Mouse (Mus musculus): Measurements from ENCODE around the gene Kctd17. TPM values are rescaled to one million over a fixed set of nuclear protein-coding genes. Genes with fewer than 3 reads are reported as not detected.
A peak's percentile ranks its signal among the peaks of the same experiment; 100 is the strongest.

Kctd17 gene
- total and polyA plus RNA-seq, 3 experiments = 0.04 to 0.05 TPM; not detected in 1

GRCm38 (mm10) chr15:78431541-78432121 is 3.3 kb downstream of the Kctd17 start:
- Histone ChIP-seq H3K36me3 (replicated peaks) (no peaks in the 10 kb centered on the region), H3K9me3 (replicated peaks) (no peaks in the 10 kb centered on the region), H3K27me3 (ENCODE audit: insufficient read depth, low read length) (peaks cover 97% of the 10 kb centered on the region), H3K4me3 (ENCODE audit: low read depth, low read length) (no peak overlapping the region), H3K4me1 (ENCODE audit: insufficient read depth, low read depth, low read length) (peaks cover 19% of the 10 kb centered on the region)
- TF ChIP-seq CTCF (IDR thresholded peaks at IDR 0.05; ENCODE audit: low read depth, low read length) = no peak
- TF ChIP-seq POLR2AphosphoS5 (IDR thresholded peaks at IDR 0.05; ENCODE audit: insufficient replicate concordance, low read depth, low read length) = no peak
- no peak for TF ChIP-seq GATA2 (IDR thresholded peaks at IDR 0.05; ENCODE audit: borderline replicate concordance, low read depth, low read length)
- no peak for TF ChIP-seq TAL1 (conservative IDR thresholded peaks at IDR 0.05; ENCODE audit: low read depth, low read length)
- TF ChIP-seq GATA1 (IDR thresholded peaks at IDR 0.05; ENCODE audit: borderline replicate concordance, low read length) = no peak
- no peak for DNase-seq (ENCODE audit: low spot score)
- ATAC-seq (ENCODE audit: extremely low read depth, insufficient number of reproducible peaks, low FRiP score, poor library complexity, severe bottlenecking) = no peak

GRCm38 (mm10) chr15:78434896-78435520 is 6.6 kb downstream of the Kctd17 start:
- TF ChIP-seq GATA1 (IDR thresholded peaks at IDR 0.05; ENCODE audit: borderline replicate concordance, low read length) (no peak), CTCF (IDR thresholded peaks at IDR 0.05; ENCODE audit: low read depth, low read length) (0 out of 2 replicates have a peak, but pooled peaks have one; percentile 9), GATA2 (IDR thresholded peaks at IDR 0.05; ENCODE audit: borderline replicate concordance, low read depth, low read length) (no peak), TAL1 (conservative IDR thresholded peaks at IDR 0.05; ENCODE audit: low read depth, low read length) (no peak), POLR2AphosphoS5 (IDR thresholded peaks at IDR 0.05; ENCODE audit: insufficient replicate concordance, low read depth, low read length) (no peak)
- Histone ChIP-seq H3K36me3 (replicated peaks) (no peaks in the 10 kb centered on the region), H3K4me1 (ENCODE audit: insufficient read depth, low read depth, low read length) (peaks cover 34% of the 10 kb centered on the region), H3K9me3 (replicated peaks) (no peaks in the 10 kb centered on the region), H3K4me3 (ENCODE audit: low read depth, low read length) (no peak overlapping the region), H3K27me3 (ENCODE audit: insufficient read depth, low read length) (peaks cover 99% of the 10 kb centered on the region)
- ATAC-seq (ENCODE audit: extremely low read depth, insufficient number of reproducible peaks, low FRiP score, poor library complexity, severe bottlenecking) (no peak), DNase-seq (ENCODE audit: low spot score) (no peak)

DNA sequence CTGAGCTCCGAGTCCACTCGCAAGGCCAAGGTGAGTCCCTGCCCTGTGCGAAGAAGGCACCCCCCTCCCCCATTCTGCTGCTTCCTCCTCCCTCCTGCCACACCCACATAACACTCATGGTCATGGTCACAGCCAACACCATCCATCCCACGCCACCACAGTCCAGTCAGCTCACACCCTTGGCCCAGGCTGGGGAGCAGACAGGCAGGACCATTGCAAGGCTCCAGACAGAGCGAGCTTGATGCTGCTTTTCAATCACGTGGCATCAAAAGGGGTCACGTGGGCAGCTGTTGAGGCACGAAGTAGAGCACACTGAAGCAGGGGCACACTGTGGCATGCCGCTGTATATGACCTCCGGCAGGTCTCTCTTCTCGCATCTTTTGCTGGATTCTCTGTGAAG is 7.3 kb downstream of the Kctd17 start:
- no peak overlapping the region for H3K4me3 ChIP-seq (ENCODE audit: low read depth, low read length)
- H3K27me3 ChIP-seq (ENCODE audit: insufficient read depth, low read length) = peaks cover 99% of the 10 kb centered on the region
- H3K9me3 ChIP-seq (replicated peaks) = no peaks in the 10 kb centered on the region
- DNase-seq (ENCODE audit: low spot score) (no peak), ATAC-seq (ENCODE audit: extremely low read depth, insufficient number of reproducible peaks, low FRiP score, poor library complexity, severe bottlenecking) (no peak)
- TF ChIP-seq GATA2 (IDR thresholded peaks at IDR 0.05; ENCODE audit: borderline replicate concordance, low read depth, low read length) = no peak
- TF ChIP-seq TAL1 (conservative IDR thresholded peaks at IDR 0.05; ENCODE audit: low read depth, low read length) = no peak
- no peak for TF ChIP-seq POLR2AphosphoS5 (IDR thresholded peaks at IDR 0.05; ENCODE audit: insufficient replicate concordance, low read depth, low read length)
- no peak for TF ChIP-seq CTCF (IDR thresholded peaks at IDR 0.05; ENCODE audit: low read depth, low read length)
- no peak for TF ChIP-seq GATA1 (IDR thresholded peaks at IDR 0.05; ENCODE audit: borderline replicate concordance, low read length)
- peaks cover 34% of the 10 kb centered on the region for H3K4me1 ChIP-seq (ENCODE audit: insufficient read depth, low read depth, low read length)
- no peaks in the 10 kb centered on the region for H3K36me3 ChIP-seq (replicated peaks)

- Histone ChIP-seq H3K36me3 (replicated peaks) (no peaks in the 10 kb centered on the region), H3K9me3 (replicated peaks) (no peaks in the 10 kb centered on the region), H3K4me1 (ENCODE audit: insufficient read depth, low read depth, low read length) (peaks cover 38% of the 10 kb centered on the region), H3K27me3 (ENCODE audit: insufficient read depth, low read length) (peaks cover 99% of the 10 kb centered on the region), H3K4me3 (ENCODE audit: low read depth, low read length) (peak overlapping the region; percentile 20; the same call in 1 of the 2 replicates)
- no peak for TF ChIP-seq GATA2 (IDR thresholded peaks at IDR 0.05; ENCODE audit: borderline replicate concordance, low read depth, low read length)
- TF ChIP-seq POLR2AphosphoS5 (IDR thresholded peaks at IDR 0.05; ENCODE audit: insufficient replicate concordance, low read depth, low read length) = no peak
- no peak for TF ChIP-seq GATA1 (IDR thresholded peaks at IDR 0.05; ENCODE audit: borderline replicate concordance, low read length)
- TF ChIP-seq TAL1 (conservative IDR thresholded peaks at IDR 0.05; ENCODE audit: low read depth, low read length) = no peak
- no peak for TF ChIP-seq CTCF (IDR thresholded peaks at IDR 0.05; ENCODE audit: low read depth, low read length)
- ATAC-seq (ENCODE audit: extremely low read depth, insufficient number of reproducible peaks, low FRiP score, poor library complexity, severe bottlenecking) = no peak
- peak; percentile 65 for DNase-seq (ENCODE audit: low spot score)
Measured at GRCm38 (mm10) chr15:78436380-78437192, 8.2 kb downstream of the Kctd17 start.

DNA sequence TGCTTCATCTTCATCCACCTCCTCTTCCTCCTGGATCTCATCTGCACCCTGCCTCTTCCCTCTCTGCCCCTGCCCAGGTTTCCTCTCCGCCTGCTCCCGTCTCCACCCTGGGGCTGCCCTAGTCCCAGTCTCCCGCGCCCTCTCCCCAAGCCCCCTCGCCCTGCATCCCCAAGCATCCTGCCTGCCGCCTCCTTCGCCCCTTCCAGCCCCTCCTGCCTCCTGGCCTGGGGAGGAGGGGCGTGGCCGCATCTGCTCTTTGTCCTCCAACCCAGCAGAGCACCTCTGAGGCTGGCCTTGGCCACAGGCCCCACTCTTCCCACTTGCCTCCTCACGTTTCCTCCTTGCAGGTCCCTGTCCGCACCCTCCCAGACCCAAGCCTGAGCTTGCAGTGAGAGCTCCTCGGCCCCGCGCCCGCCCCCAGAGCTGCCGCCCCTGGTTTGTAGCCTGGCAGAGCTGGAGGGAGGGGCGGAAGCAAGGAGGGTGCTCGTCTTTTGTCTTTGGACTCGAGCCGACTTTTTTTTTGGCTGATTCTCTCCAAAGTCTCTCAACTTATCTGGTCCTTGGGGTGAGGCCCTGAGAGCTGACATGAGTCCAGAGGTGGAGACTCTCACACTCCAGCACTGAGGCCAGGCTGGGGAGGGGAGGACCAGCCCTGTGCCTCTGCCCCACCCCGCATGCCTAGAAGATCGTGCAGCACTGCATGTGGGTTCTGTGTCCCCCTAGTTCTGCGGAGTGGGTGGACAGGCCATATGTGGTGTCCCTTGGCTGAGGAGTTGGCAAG is 9.1 kb downstream of the Kctd17 start:
- Histone ChIP-seq H3K9me3 (replicated peaks) (no peaks in the 10 kb centered on the region), H3K27me3 (ENCODE audit: insufficient read depth, low read length) (peaks cover 98% of the 10 kb centered on the region), H3K4me1 (ENCODE audit: insufficient read depth, low read depth, low read length) (peaks cover 39% of the 10 kb centered on the region), H3K36me3 (replicated peaks) (no peaks in the 10 kb centered on the region), H3K4me3 (ENCODE audit: low read depth, low read length) (peak overlapping the region; percentile 20; the same call in 1 of the 2 replicates)
- DNase-seq (ENCODE audit: low spot score) = no peak
- ATAC-seq (ENCODE audit: extremely low read depth, insufficient number of reproducible peaks, low FRiP score, poor library complexity, severe bottlenecking) = no peak
- TF ChIP-seq CTCF (IDR thresholded peaks at IDR 0.05; ENCODE audit: low read depth, low read length) (no peak), GATA1 (IDR thresholded peaks at IDR 0.05; ENCODE audit: borderline replicate concordance, low read length) (no peak), TAL1 (conservative IDR thresholded peaks at IDR 0.05; ENCODE audit: low read depth, low read length) (no peak), GATA2 (IDR thresholded peaks at IDR 0.05; ENCODE audit: borderline replicate concordance, low read depth, low read length) (no peak), POLR2AphosphoS5 (IDR thresholded peaks at IDR 0.05; ENCODE audit: insufficient replicate concordance, low read depth, low read length) (no peak)

Data from G1E (cell line).